Mouse (Mus musculus): Measurements from ENCODE around the gene Zfp119b.

DNA sequence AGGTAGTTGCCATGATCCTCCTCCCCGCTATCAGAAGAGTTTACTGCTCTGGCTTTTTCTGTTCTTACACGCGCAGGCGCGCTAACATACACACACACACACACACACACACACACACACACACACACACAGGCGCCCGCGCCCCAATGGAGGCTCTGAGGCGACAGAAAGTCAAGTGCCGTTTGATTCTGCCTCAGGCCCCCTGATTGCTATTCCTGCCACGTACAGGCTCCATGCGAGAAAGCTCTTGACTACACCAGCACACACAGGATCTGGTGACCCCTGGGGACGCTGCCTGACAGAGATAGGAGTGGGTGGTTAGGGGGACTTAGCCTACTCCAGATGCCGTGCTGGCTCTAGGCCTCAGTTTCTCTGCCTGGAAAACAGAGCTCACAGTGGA lies 20.3 kb upstream of the Zfp119b start:
- no peak for TF ChIP-seq CTCF (IDR thresholded peaks at IDR 0.05 in 2 of 3, conservative IDR thresholded peaks at IDR 0.05 in 1 of 3; ENCODE audit: control insufficient read depth in 1 of 3, insufficient read depth in 1 of 3, low read depth in 2 of 3, low read length in 3 of 3, poor library complexity in 1 of 3, severe bottlenecking in 1 of 3)
- no peak for TF ChIP-seq EP300 (IDR thresholded peaks at IDR 0.05; ENCODE audit: low read depth in 1 of 2, low read length in 2 of 2)
- TF ChIP-seq GABPA (IDR thresholded peaks at IDR 0.05; ENCODE audit: low read depth, low read length) = no peak
- TF ChIP-seq UBTF (IDR thresholded peaks at IDR 0.05; ENCODE audit: borderline replicate concordance, insufficient read depth, low read depth, low read length) = no peak
- no peak for TF ChIP-seq POLR2AphosphoS5 (IDR thresholded peaks at IDR 0.05; ENCODE audit: borderline replicate concordance, low read depth, low read length)

Measured in MEL (cell line).